Mouse (Mus musculus) MEL (cell line): Measurements from ENCODE around the gene Kdm5c.

Experiments used
- CTCF ChIP-seq, 3 experiments: IDR thresholded peaks in 2 of 3; conservative IDR thresholded peaks in 1 of 3; 2 replicates each; pipeline ENCODE4 v1.5.1; 2011 to 2012; ENCODE audit warnings: low read length in 3 of 3, low read depth in 2 of 3, mild to moderate bottlenecking in 2 of 3, improper control_type of control experiment in 1 of 3, inconsistent platforms in 1 of 3, mixed read lengths in 1 of 3, moderate library complexity in 1 of 3; ENCODE audit not compliant: control insufficient read depth in 1 of 3, insufficient read depth in 1 of 3, poor library complexity in 1 of 3, severe bottlenecking in 1 of 3
- GABPA ChIP-seq: IDR thresholded peaks from 2 replicates; pipeline ENCODE4 v1.6.1; 2012; ENCODE audit warnings: low read depth, mild to moderate bottlenecking, inconsistent platforms, low read length, improper control_type of control experiment, moderate library complexity
- HCFC1 ChIP-seq: IDR thresholded peaks from 2 replicates; pipeline ENCODE4 v1.6.1; 2012; ENCODE audit warnings: low read depth, mild to moderate bottlenecking, inconsistent platforms, low read length, improper control_type of control experiment, moderate library complexity
- MAFK ChIP-seq: IDR thresholded peaks from 2 replicates; pipeline ENCODE4 v1.6.1; 2011; ENCODE audit warnings: low read depth, mild to moderate bottlenecking, low read length, improper control_type of control experiment, borderline replicate concordance
- MAX ChIP-seq: IDR thresholded peaks from 2 replicates; pipeline ENCODE4 v1.6.1; 2011; ENCODE audit warnings: low read length, improper control_type of control experiment
- NRF1 ChIP-seq: IDR thresholded peaks from 2 replicates; pipeline ENCODE4 v1.6.1; 2014; ENCODE audit warnings: low read depth, mild to moderate bottlenecking, inconsistent platforms, low read length, improper control_type of control experiment, moderate library complexity; ENCODE audit not compliant: poor library complexity, insufficient read depth, severe bottlenecking
- POLR2A ChIP-seq, 2 experiments: IDR thresholded peaks; 2 replicates each; pipeline ENCODE4 v1.6.1; 2011 to 2012; ENCODE audit warnings: low read length in 2 of 2, mild to moderate bottlenecking in 2 of 2, control low read depth in 1 of 2, improper control_type of control experiment in 1 of 2, low read depth in 1 of 2, moderate library complexity in 1 of 2; ENCODE audit not compliant: control insufficient read depth in 1 of 2, insufficient read depth in 1 of 2, poor library complexity in 1 of 2
- POLR2AphosphoS5 ChIP-seq: IDR thresholded peaks from 2 replicates; pipeline ENCODE4 v1.6.1; 2012; ENCODE audit warnings: low read depth, borderline replicate concordance, mild to moderate bottlenecking, inconsistent platforms, low read length, moderate library complexity, mixed read lengths
- SMC3 ChIP-seq: IDR thresholded peaks from 2 replicates; pipeline ENCODE4 v1.6.1; 2011; ENCODE audit warnings: low read depth, low read length, improper control_type of control experiment
- TCF12 ChIP-seq: IDR thresholded peaks from 2 replicates; pipeline ENCODE4 v1.6.1; 2014; ENCODE audit warnings: low read depth, mild to moderate bottlenecking, inconsistent platforms, low read length, improper control_type of control experiment, moderate library complexity
- UBTF ChIP-seq: IDR thresholded peaks from 2 replicates; pipeline ENCODE4 v1.6.1; 2012; ENCODE audit warnings: low read depth, mild to moderate bottlenecking, inconsistent platforms, low read length, improper control_type of control experiment, moderate library complexity, borderline replicate concordance; ENCODE audit not compliant: insufficient read depth
- USF2 ChIP-seq, 2 experiments: IDR thresholded peaks; 2 replicates each; pipeline ENCODE4 v1.6.1; 2011 to 2012; ENCODE audit warnings: improper control_type of control experiment in 2 of 2, low read length in 2 of 2, borderline replicate concordance in 1 of 2, inconsistent platforms in 1 of 2, low read depth in 1 of 2, mild to moderate bottlenecking in 1 of 2; ENCODE audit not compliant: insufficient read depth in 1 of 2
- ZC3H11A ChIP-seq: IDR thresholded peaks from 2 replicates; pipeline ENCODE4 v1.6.1; 2012; ENCODE audit warnings: low read depth, mild to moderate bottlenecking, inconsistent platforms, low read length, improper control_type of control experiment

- no peak for TF ChIP-seq POLR2AphosphoS5
- TF ChIP-seq CTCF (IDR thresholded peaks at IDR 0.05 in 2 of 3, conservative IDR thresholded peaks at IDR 0.05 in 1 of 3; ENCODE audit: control insufficient read depth in 1 of 3, insufficient read depth in 1 of 3, low read depth in 2 of 3, low read length in 3 of 3, poor library complexity in 1 of 3, severe bottlenecking in 1 of 3), result no peak
- no peak for TF ChIP-seq USF2 (IDR thresholded peaks at IDR 0.05; ENCODE audit: borderline replicate concordance in 1 of 2, insufficient read depth in 1 of 2, low read depth in 1 of 2, low read length in 2 of 2)
- no peak for TF ChIP-seq UBTF
- no peak for TF ChIP-seq HCFC1
- TF ChIP-seq SMC3, result no peak
- no peak for TF ChIP-seq ZC3H11A
- no peak for TF ChIP-seq POLR2A (IDR thresholded peaks at IDR 0.05; ENCODE audit: control insufficient read depth in 1 of 2, insufficient read depth in 1 of 2, low read depth in 1 of 2, low read length in 2 of 2, poor library complexity in 1 of 2)
- no peak for TF ChIP-seq MAFK
- no peak for TF ChIP-seq TCF12
- no peak for TF ChIP-seq NRF1
- TF ChIP-seq GABPA, result no peak
- no peak for TF ChIP-seq MAX
These were observed 18.1 kb upstream of the Kdm5c start for GRCm38 (mm10) chrX:152214703-152215102.
